In the genomic region with DNA sequence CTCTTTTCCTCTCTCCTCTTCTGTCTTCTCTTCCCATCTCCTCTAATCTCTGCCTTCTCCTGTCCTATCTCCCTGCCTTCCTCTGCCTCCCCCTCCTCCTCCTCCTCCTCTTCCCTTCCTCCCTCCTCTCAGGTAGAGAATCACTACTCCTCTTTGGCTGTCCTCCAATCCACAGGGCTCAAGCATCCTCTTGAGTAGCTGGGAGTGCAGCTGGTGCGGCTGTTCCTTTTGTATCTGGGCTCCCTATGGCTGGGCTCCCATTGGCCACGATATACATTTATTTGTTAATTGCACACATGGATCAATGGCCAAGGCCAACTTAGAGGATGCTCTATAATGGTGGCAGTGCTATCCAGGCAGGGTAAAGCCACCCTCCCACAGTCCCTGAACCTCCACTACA, we compare ENCODE assay signal across 22 mouse cellular contexts. TPM values are rescaled to one million over a fixed set of nuclear protein-coding genes. Genes with fewer than 3 reads are reported as not detected.
DNase-seq lines count a peak whose midpoint lies in the region; ATAC-seq and TF ChIP-seq lines count a peak whose summit lies in the region.
"Had no signal": no experiment of that assay in that cellular context is flagged by ENCODE, and none has a peak within 500 bp of the region (broad histone marks: within the 10 kb centered on the region; RNA-seq: fewer than 3 reads in every experiment).

No protein-coding gene starts in this region.

- 52% methylated on average over 2 of the region's 2 CpGs for WGBS in liver, postnatal 0 days (ENCODE audit: insufficient replicate concordance)
- 49% methylated on average over 2 of the region's 2 CpGs for WGBS in liver, embryonic 11.5 days
- WGBS in spleen, adult 2 months: 40% methylated on average over 2 of the region's 2 CpGs

- no peaks in the 10 kb centered on the region for H3K36me3 ChIP-seq in liver, postnatal 0 days (replicated peaks; ENCODE audit: insufficient read depth, low read length)
- no peaks in the 10 kb centered on the region for H3K36me3 ChIP-seq in liver, embryonic 11.5 days (ENCODE audit: control insufficient read depth, insufficient read depth, low read length)
- no peaks in the 10 kb centered on the region for H3K36me3 ChIP-seq in spleen, adult 2 months (ENCODE audit: control insufficient read depth, insufficient read depth, low read length)
- H3K36me3 ChIP-seq in E14TG2a.4 (ENCODE audit: insufficient read depth, low read length): no peaks in the 10 kb centered on the region
- H3K36me3 ChIP-seq: embryonic facial prominence, embryonic 12.5 days; heart, embryonic 12.5 days; hindbrain, embryonic 10.5 days had no signal

- no peak overlapping the region for H3K9ac ChIP-seq in liver, postnatal 0 days (replicated peaks)
- no peak overlapping the region for H3K9ac ChIP-seq in liver, embryonic 11.5 days (ENCODE audit: low read depth, low read length)
- H3K9ac ChIP-seq: embryonic facial prominence, embryonic 12.5 days; forebrain, postnatal 0 days; heart, embryonic 12.5 days; hindbrain, embryonic 14.5 days had no signal

- H3K4me3 ChIP-seq in liver, postnatal 0 days (ENCODE audit: low read depth, low read length): no peak overlapping the region
- no peak overlapping the region for H3K4me3 ChIP-seq in liver, embryonic 11.5 days (ENCODE audit: low read depth, low read length)
- no peak overlapping the region for H3K4me3 ChIP-seq in spleen, adult 2 months (ENCODE audit: extremely low read depth, insufficient read depth, insufficient read length)
- 0 out of 2 replicates have a peak overlapping the region, but pooled peaks have one; percentile 71 for H3K4me3 ChIP-seq in E14TG2a.4 (replicated peaks; ENCODE audit: low read length)
- H3K4me3 ChIP-seq: embryonic facial prominence, embryonic 12.5 days; heart, adult 2 months; heart, embryonic 12.5 days; hindbrain, embryonic 10.5 days had no signal

- H3K4me2 ChIP-seq in liver, postnatal 0 days (ENCODE audit: low read depth, low read length): peak overlapping the region; percentile 9; the same call in 1 of the 2 replicates
- no peak overlapping the region for H3K4me2 ChIP-seq in liver, embryonic 11.5 days
- H3K4me2 ChIP-seq: embryonic facial prominence, embryonic 12.5 days; heart, embryonic 12.5 days; hindbrain, embryonic 14.5 days had no signal

- no peak for TF ChIP-seq EP300 in liver, postnatal 0 days (IDR thresholded peaks at IDR 0.05; ENCODE audit: low read depth)

- no peak for TF ChIP-seq POLR2A in spleen, adult 2 months (IDR thresholded peaks at IDR 0.05; ENCODE audit: low read depth, low read length)
- TF ChIP-seq POLR2A in brain, embryonic 14.5 days (IDR thresholded peaks at IDR 0.05; ENCODE audit: borderline replicate concordance, extremely low read depth, insufficient read depth, insufficient read length, poor library complexity, severe bottlenecking): no peak

- DNase-seq in liver, postnatal 0 days: no peak
- DNase-seq in liver, embryonic 11.5 days (ENCODE audit: low spot score): no peak
- DNase-seq in spleen, adult 2 months (ENCODE audit: low read depth in 1 of 2, low spot score in 2 of 2): no peak
- no peak for DNase-seq in spleen, postnatal 4 days (ENCODE audit: low spot score in 2 of 2)
- DNase-seq in brain, embryonic 14.5 days (ENCODE audit: low read depth): peak; percentile 65
- DNase-seq in heart, adult 8-10 months (ENCODE audit: low spot score): no peak
- DNase-seq: adrenal gland, adult 2 months; adrenal gland, postnatal 25 days; cerebellum, adult 11 months; cerebellum, adult 8-10 months; cerebellum, postnatal 14 days; embryo, embryonic 11 days; forebrain, postnatal 0 days; gastrocnemius, postnatal 14 days; heart, adult 2 months had no signal

- ATAC-seq in liver, postnatal 0 days: no peak
- no peak for ATAC-seq in liver, embryonic 11.5 days (replicated peaks; ENCODE audit: low FRiP score)
- ATAC-seq: forebrain, postnatal 0 days had no signal

- peaks cover 11% of the 10 kb centered on the region; the same call in 1 of the 2 replicates for H3K27me3 ChIP-seq in liver, postnatal 0 days (ENCODE audit: insufficient read depth, low read length)
- H3K27me3 ChIP-seq in liver, embryonic 11.5 days (replicated peaks; ENCODE audit: control insufficient read depth, insufficient read depth, low read length): peaks cover 49% of the 10 kb centered on the region
- no peaks in the 10 kb centered on the region for H3K27me3 ChIP-seq in spleen, adult 2 months (ENCODE audit: control insufficient read depth, insufficient read depth, low read length)
- H3K27me3 ChIP-seq in E14TG2a.4 (ENCODE audit: insufficient read depth, low read length): peaks cover 3% of the 10 kb centered on the region
- H3K27me3 ChIP-seq: CH12.LX had no signal

- H3K4me1 ChIP-seq in liver, postnatal 0 days (ENCODE audit: insufficient read depth): peaks cover 31% of the 10 kb centered on the region
- H3K4me1 ChIP-seq in liver, embryonic 11.5 days (replicated peaks; ENCODE audit: control insufficient read depth, insufficient read depth, low read length): peaks cover 16% of the 10 kb centered on the region
- peaks cover 52% of the 10 kb centered on the region for H3K4me1 ChIP-seq in spleen, adult 2 months (ENCODE audit: control insufficient read depth, insufficient read depth, insufficient read length)
- H3K4me1 ChIP-seq in E14TG2a.4 (replicated peaks; ENCODE audit: low read depth, low read length): peaks cover 97% of the 10 kb centered on the region

- no peak for TF ChIP-seq CTCF in liver, postnatal 0 days (IDR thresholded peaks at IDR 0.05; ENCODE audit: low read depth)
- TF ChIP-seq CTCF in spleen, adult 2 months (IDR thresholded peaks at IDR 0.05; ENCODE audit: extremely low read depth, insufficient read depth, insufficient read length, insufficient replicate concordance): no peak
- no peak for TF ChIP-seq CTCF in E14TG2a.4 (conservative IDR thresholded peaks at IDR 0.05; ENCODE audit: low read length)
- TF ChIP-seq CTCF in brain, embryonic 14.5 days (IDR thresholded peaks at IDR 0.05; ENCODE audit: borderline replicate concordance, extremely low read depth, insufficient read depth, insufficient read length): no peak

- no peaks in the 10 kb centered on the region for H3K9me3 ChIP-seq in liver, postnatal 0 days (ENCODE audit: low read length)
- H3K9me3 ChIP-seq in liver, embryonic 11.5 days (ENCODE audit: control insufficient read depth, low read length): no peaks in the 10 kb centered on the region
- H3K9me3 ChIP-seq in E14TG2a.4 (ENCODE audit: low read length): no peaks in the 10 kb centered on the region
- H3K9me3 ChIP-seq: embryonic facial prominence, embryonic 12.5 days; heart, embryonic 12.5 days; hindbrain, embryonic 10.5 days had no signal

- H3K27ac ChIP-seq in liver, postnatal 0 days (ENCODE audit: low read depth): no peak overlapping the region
- no peak overlapping the region for H3K27ac ChIP-seq in liver, embryonic 11.5 days (ENCODE audit: low read depth, low read length)
- peak overlapping the region; percentile 64 for H3K27ac ChIP-seq in spleen, adult 2 months (ENCODE audit: insufficient read depth, low read length)
- H3K27ac ChIP-seq: embryonic facial prominence, embryonic 12.5 days; heart, adult 2 months; hindbrain, embryonic 14.5 days had no signal

RNA-seq across cellular contexts. Expression of a gene that starts 1.3 kb away (rescaled TPM):
- polyA plus RNA-seq in liver, postnatal 0 days (2015; fragmentation: Nextera tagmentation; extraction: Ambion mirVana): 3.8 and 4.0 TPM in 2 replicates
- polyA plus RNA-seq in liver, embryonic 11.5 days (2014; fragmentation: Nextera tagmentation; extraction: Ambion mirVana): 0.23 and 0.73 TPM in 2 replicates
- polyA plus RNA-seq in spleen, adult 2 months (2012; rRNA removed): 37.5 and 39.9 TPM in 2 replicates
- polyA plus RNA-seq in brain, embryonic 14.5 days (2012; rRNA removed): 0.09 and 0.15 TPM in 2 replicates
- 1 to 10 TPM in 1 of 4 experiments, under 1 TPM in 3; 0.14 to 2.5 (median 0.49) TPM for total RNA-seq in heart, adult 8-10 months (2022)
- total RNA-seq: forebrain, postnatal 0 days had no signal
- polyA plus RNA-seq: forebrain, embryonic 11.5 days; hindbrain, embryonic 10.5 days had no signal

RNA-seq across cellular contexts. Expression of a gene that starts 38.5 kb away (rescaled TPM):
- polyA plus RNA-seq in liver, postnatal 0 days (2015; fragmentation: Nextera tagmentation; extraction: Ambion mirVana): 0.76 and 0.87 TPM in 2 replicates
- 5.1 and 6.1 TPM in 2 replicates for polyA plus RNA-seq in liver, embryonic 11.5 days (2014; fragmentation: Nextera tagmentation; extraction: Ambion mirVana)
- polyA plus RNA-seq in spleen, adult 2 months (2012; rRNA removed): 24.3 and 25.1 TPM in 2 replicates
- polyA plus RNA-seq in brain, embryonic 14.5 days (2012; rRNA removed): 20.9 and 43.2 TPM in 2 replicates
- total RNA-seq in heart, adult 8-10 months (2022): 10 to 100 TPM; 37.5 to 52.5 (median 45.0) TPM

RNA-seq across cellular contexts. Expression of a gene that starts 50.2 kb away (rescaled TPM):
- 21.7 and 22.5 TPM in 2 replicates for polyA plus RNA-seq in liver, postnatal 0 days (2015; fragmentation: Nextera tagmentation; extraction: Ambion mirVana)
- polyA plus RNA-seq in liver, embryonic 11.5 days (2014; fragmentation: Nextera tagmentation; extraction: Ambion mirVana): 27.8 and 32.2 TPM in 2 replicates
- polyA plus RNA-seq in spleen, adult 2 months (2012; rRNA removed): 7.2 and 9.1 TPM in 2 replicates
- 19.8 and 20.3 TPM in 2 replicates for polyA plus RNA-seq in brain, embryonic 14.5 days (2012; rRNA removed)
- 10 to 100 TPM; 35.4 to 43.7 (median 39.9) TPM for total RNA-seq in heart, adult 8-10 months (2022)
